Mouse (Mus musculus) CH12.LX (cell line): Measurements from ENCODE around the gene Clk4.

Experiments
- CTCF ChIP-seq, 2 experiments: IDR thresholded peaks in 1 of 2; conservative IDR thresholded peaks in 1 of 2; 2 replicates each; pipeline ENCODE4 v1.5.1; 2011 to 2012; ENCODE audit warnings: low read depth in 2 of 2, low read length in 2 of 2, improper control_type of control experiment in 1 of 2, inconsistent platforms in 1 of 2, mild to moderate bottlenecking in 1 of 2, moderate library complexity in 1 of 2
- E2F4 ChIP-seq: IDR thresholded peaks from 2 replicates; pipeline ENCODE4 v1.6.1; 2011; ENCODE audit warnings: low read depth, low read length, improper control_type of control experiment; ENCODE audit not compliant: insufficient replicate concordance
- JUND ChIP-seq: conservative IDR thresholded peaks from 2 replicates; pipeline ENCODE4 v1.6.1; 2011; ENCODE audit warnings: low read depth, low read length, improper control_type of control experiment
- MXI1 ChIP-seq: IDR thresholded peaks from 2 replicates; pipeline ENCODE4 v1.6.1; 2011; ENCODE audit warnings: mild to moderate bottlenecking, low read depth, low read length, improper control_type of control experiment
- POLR2A ChIP-seq: IDR thresholded peaks from 2 replicates; pipeline ENCODE4 v1.6.1; 2011; ENCODE audit warnings: low read depth, mild to moderate bottlenecking, improper control_type of control experiment, low read length
- POLR2AphosphoS2 ChIP-seq: IDR thresholded peaks from 2 replicates; pipeline ENCODE4 v1.6.1; 2011; ENCODE audit warnings: low read depth, low read length, improper control_type of control experiment
- SMC3 ChIP-seq: IDR thresholded peaks from 2 replicates; pipeline ENCODE4 v1.6.1; 2011; ENCODE audit warnings: low read depth, low read length, improper control_type of control experiment
- TCF12 ChIP-seq: IDR thresholded peaks from 2 replicates; pipeline ENCODE4 v1.6.1; 2014; ENCODE audit warnings: low read depth, mild to moderate bottlenecking, inconsistent platforms, low read length, improper control_type of control experiment
- USF2 ChIP-seq: conservative IDR thresholded peaks from 2 replicates; pipeline ENCODE4 v1.6.1; 2011; ENCODE audit warnings: low read depth, low read length, improper control_type of control experiment

GRCm38 (mm10) chr11:51308306-51308705, 46.8 kb downstream of the Clk4 start:
- no peak for TF ChIP-seq POLR2AphosphoS2
- no peak for TF ChIP-seq CTCF (conservative IDR thresholded peaks at IDR 0.05 in 1 of 2, IDR thresholded peaks at IDR 0.05 in 1 of 2; ENCODE audit: low read depth in 2 of 2, low read length in 2 of 2)
- no peak for TF ChIP-seq E2F4
- TF ChIP-seq POLR2A, result no peak
- TF ChIP-seq JUND, result no peak
- TF ChIP-seq SMC3, result no peak
- TF ChIP-seq TCF12, result no peak
- TF ChIP-seq USF2, result no peak
- TF ChIP-seq MXI1, result no peak
